Mouse (Mus musculus): ENCODE measurements around the gene Myl4. TPM values are rescaled to one million over a fixed set of nuclear protein-coding genes. Genes with fewer than 3 reads are reported as not detected.

The Myl4 gene
- total RNA-seq, 2 experiments from 2014 or later, result 3.6 to 4.3 TPM

- no peak for DNase-seq (ENCODE audit: low spot score in 2 of 2)
These were observed 77.3 kb downstream of the Myl4 start for GRCm38 (mm10) chr11:104627616-104628301.

GRCm38 (mm10) chr11:104628566-104628965 is 78.1 kb downstream of the Myl4 start:
- no peak for DNase-seq (ENCODE audit: low spot score in 2 of 2)

GRCm38 (mm10) chr11:104630185-104630835 is 79.8 kb downstream of the Myl4 start:
- DNase-seq (ENCODE audit: low spot score in 2 of 2), result no peak

- DNase-seq (ENCODE audit: low spot score in 2 of 2), result no peak
These were observed 80.8 kb downstream of the Myl4 start for GRCm38 (mm10) chr11:104631306-104631705.

GRCm38 (mm10) chr11:104637010-104637409 is 86.5 kb downstream of the Myl4 start:
- no peak for DNase-seq (ENCODE audit: low spot score in 2 of 2)

GRCm38 (mm10) chr11:104638006-104638405 is 87.5 kb downstream of the Myl4 start:
- no peak for DNase-seq (ENCODE audit: low spot score in 2 of 2)

- DNase-seq (ENCODE audit: low spot score in 2 of 2), result no peak
These were observed 88.4 kb downstream of the Myl4 start for GRCm38 (mm10) chr11:104638906-104639305.

GRCm38 (mm10) chr11:104639634-104640033 is 89.2 kb downstream of the Myl4 start:
- no peak for DNase-seq (ENCODE audit: low spot score in 2 of 2)

GRCm38 (mm10) chr11:104640894-104641293 is 90.4 kb downstream of the Myl4 start:
- no peak for DNase-seq (ENCODE audit: low spot score in 2 of 2)

GRCm38 (mm10) chr11:104643236-104643635 is 92.8 kb downstream of the Myl4 start:
- DNase-seq (ENCODE audit: low spot score in 2 of 2), result no peak

Other genes starting within 250 kb of the Myl4 start
- 10 to 100 TPM; 49.9 to 52.7 TPM for gene Kansl1, start 81.8 kb upstream of the Myl4 start, total RNA-seq (2021)
- gene Cdc27, start within 50 bp of the Myl4 start, total RNA-seq (2021), result 10 to 100 TPM; 60.3 to 63.1 TPM
- 10 to 100 TPM; 12.6 to 14.7 TPM for gene Itgb3, start 57.3 kb downstream of the Myl4 start, total RNA-seq (2021)
- gene Gm11639, start 135.0 kb downstream of the Myl4 start, total RNA-seq (2021), result under 1 TPM in 1 of 2 experiments, not detected in 1; 0.03 TPM

All from adrenal gland, adult 18-20 months (tissue).